Comparison of ENCODE assay signal across 14 mouse cellular contexts in genomic region chr7:51247695-51248094, GRCm38 (mm10).
"Had no signal": no experiment of that assay in that cellular context is flagged by ENCODE, and none has a peak within 500 bp of the region (broad histone marks: within the 10 kb centered on the region; RNA-seq: fewer than 3 reads in every experiment).

No protein-coding gene starts in this region.

- H3K4me2 ChIP-seq: stomach, embryonic 15.5 days had no signal

- H3K9ac ChIP-seq: stomach, embryonic 15.5 days had no signal

- H3K27me3 ChIP-seq: stomach, embryonic 15.5 days had no signal

- H3K9me3 ChIP-seq: stomach, embryonic 15.5 days had no signal

- DNase-seq: retina, postnatal 1 day; right cerebral cortex, adult 18-20 months; right cerebral cortex, postnatal 14 days; right cerebral cortex, postnatal 25 days; right cerebral cortex, postnatal 4 days; spleen, adult 18-20 months; thymus, adult 18-20 months; thymus, adult 2 months; thymus, postnatal 14 days; thymus, postnatal 25 days; thymus, postnatal 36 days; thymus, postnatal 4 days had no signal

- H3K27ac ChIP-seq: stomach, embryonic 15.5 days; stomach, postnatal 0 days had no signal

- H3K4me3 ChIP-seq: stomach, embryonic 15.5 days had no signal

- H3K36me3 ChIP-seq: stomach, embryonic 15.5 days had no signal

- H3K4me1 ChIP-seq: stomach, embryonic 15.5 days had no signal
